Mouse (Mus musculus) spleen, adult 2 months (tissue): Measurements from ENCODE around the gene Podn.

Experiments used
- CTCF ChIP-seq: fragments of 200-500 bp; IDR thresholded peaks from 2 replicates; pipeline ENCODE4 v1.5.1; 2011; ENCODE audit warnings: mild to moderate bottlenecking, inconsistent platforms; ENCODE audit not compliant: insufficient read depth, insufficient read length, insufficient replicate concordance; ENCODE audit errors: extremely low read depth
- POLR2A ChIP-seq: fragments of 200-500 bp; IDR thresholded peaks from 2 replicates; pipeline ENCODE4 v1.6.1; 2011; ENCODE audit warnings: low read depth, low read length, inconsistent platforms

- TF ChIP-seq CTCF: no peak
- no peak for TF ChIP-seq POLR2A
These were observed 40.7 kb upstream of the Podn start for GRCm38 (mm10) chr4:108136938-108137337.
